13 mouse cellular contexts compared by ENCODE assay signal in genomic region chr14:31918921-31919320, GRCm38 (mm10).
"Had no signal": no experiment of that assay in that cellular context is flagged by ENCODE, and none has a peak within 500 bp of the region (broad histone marks: within the 10 kb centered on the region; RNA-seq: fewer than 3 reads in every experiment).

No protein-coding gene starts in this region.

- H3K27ac ChIP-seq: lung, embryonic 15.5 days; macrophage; midbrain, embryonic 13.5 days; midbrain, embryonic 15.5 days; neural tube, embryonic 12.5 days had no signal

- H3K4me1 ChIP-seq: lung, embryonic 15.5 days; midbrain, embryonic 13.5 days; midbrain, embryonic 15.5 days; neural tube, embryonic 12.5 days had no signal

- H3K9ac ChIP-seq: liver, postnatal 0 days; lung, embryonic 15.5 days; midbrain, embryonic 13.5 days; midbrain, embryonic 15.5 days; neural tube, embryonic 12.5 days had no signal

- H3K36me3 ChIP-seq: lung, embryonic 15.5 days; midbrain, embryonic 13.5 days; midbrain, embryonic 15.5 days; neural tube, embryonic 12.5 days had no signal

- DNase-seq: liver, postnatal 0 days; lung, adult 2 months; lung, postnatal 14 days; right cerebral cortex, postnatal 14 days; thymus, adult 18-20 months; thymus, postnatal 14 days; thymus, postnatal 36 days had no signal

- H3K27me3 ChIP-seq: lung, embryonic 15.5 days; midbrain, embryonic 13.5 days; midbrain, embryonic 15.5 days; neural tube, embryonic 12.5 days had no signal

- H3K9me3 ChIP-seq: lung, embryonic 15.5 days; midbrain, embryonic 15.5 days; neural tube, embryonic 12.5 days had no signal

- H3K4me3 ChIP-seq: lung, embryonic 15.5 days; megakaryocyte, embryonic 14.5 days; midbrain, embryonic 13.5 days; midbrain, embryonic 15.5 days; neural tube, embryonic 12.5 days had no signal
